Mouse (Mus musculus): ENCODE measurements at regions not wholly inside any gene's neighbourhood (a gene's known extent, or its start where the extent isn't known, plus 50 kb on each side); places are given as distances from the start of the nearest gene placed in this dataset.

DNA sequence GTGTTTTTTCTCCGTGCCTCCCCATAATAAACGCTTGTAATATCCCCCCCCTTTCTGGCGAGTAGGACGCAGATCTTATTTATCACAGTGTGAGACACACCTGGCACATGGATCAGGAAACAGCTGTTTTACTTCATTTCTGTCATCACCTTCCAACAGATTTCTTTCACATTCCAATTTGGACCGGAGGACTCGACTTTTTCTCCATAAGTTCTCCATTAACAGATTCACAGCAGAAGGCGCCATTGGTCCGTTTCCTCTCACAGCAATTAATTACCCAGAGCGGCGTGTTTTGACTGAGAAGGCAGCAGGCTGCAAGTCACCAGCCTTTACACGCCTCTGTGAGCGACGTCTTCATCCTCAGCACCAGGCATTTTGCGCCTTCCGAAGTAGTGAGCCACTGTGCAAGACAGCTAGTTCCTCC lies 258.1 kb upstream of the Nt5e start:
- TF ChIP-seq MYOD1 (IDR thresholded peaks at IDR 0.05; ENCODE audit: control insufficient read depth, insufficient read length, low read depth), result no peak
- no peak for TF ChIP-seq CTCF (IDR thresholded peaks at IDR 0.05; ENCODE audit: control insufficient read depth, insufficient read depth, insufficient read length)
- TF ChIP-seq USF1 (IDR thresholded peaks at IDR 0.05; ENCODE audit: low read depth), result no peak
- no peak for TF ChIP-seq MAX (IDR thresholded peaks at IDR 0.05)

All from C2C12 (cell line).